Mouse (Mus musculus) lung, adult 2 months (tissue): ENCODE results near the gene Mmrn2.

Experiments used
- CTCF ChIP-seq: fragments of 200-500 bp; IDR thresholded peaks from 2 replicates; pipeline ENCODE4 v1.5.1; 2011; ENCODE audit warnings: mild to moderate bottlenecking, low read length, control low read depth; ENCODE audit not compliant: insufficient read depth
- POLR2A ChIP-seq: fragments of 200-500 bp; IDR thresholded peaks from 2 replicates; pipeline ENCODE4 v1.6.1; 2011; ENCODE audit warnings: low read depth, mild to moderate bottlenecking, control low read depth, low read length, borderline replicate concordance; ENCODE audit errors: extremely low read depth

GRCm38 (mm10) chr14:34345771-34346566, 29.3 kb upstream of the Mmrn2 start:
- TF ChIP-seq CTCF (0 out of 2 replicates have a peak, but pooled peaks have one; percentile 31), POLR2A (no peak)
